Mouse (Mus musculus): ENCODE measurements around the gene Nudt1. TPM values are rescaled to one million over a fixed set of nuclear protein-coding genes. Genes with fewer than 3 reads are reported as not detected.
A peak's percentile ranks its signal among the peaks of the same experiment; 100 is the strongest.

Nudt1 gene
- polyA plus RNA-seq, 1 experiment: 20.4 TPM

DNA sequence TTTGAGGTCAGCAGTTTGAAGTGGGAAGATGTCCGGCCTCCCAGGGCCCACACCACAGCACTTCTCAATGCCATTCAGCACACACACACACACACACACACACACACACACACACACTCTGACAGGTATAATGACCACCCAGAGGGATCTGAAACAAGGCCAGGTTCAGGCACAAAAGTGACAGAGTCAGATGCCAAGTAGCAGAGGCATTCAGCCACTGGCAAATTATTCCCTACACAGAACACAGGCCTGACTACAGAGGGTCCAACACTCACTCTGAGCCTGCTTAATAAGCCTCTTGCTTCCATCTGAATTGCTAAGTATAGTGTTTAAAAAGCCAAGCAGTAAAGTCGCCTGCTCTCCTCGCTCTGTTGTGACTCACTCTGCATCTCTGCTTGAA, 33.2 kb upstream of the Nudt1 start:
- Histone ChIP-seq H3K36me3 (ENCODE audit: control insufficient read depth, insufficient read depth, low read length) (no peaks in the 10 kb centered on the region), H3K4me1 (ENCODE audit: control insufficient read depth, insufficient read depth, low read length) (no peaks in the 10 kb centered on the region), H3K27me3 (replicated peaks; ENCODE audit: control insufficient read depth, insufficient read depth, low read length) (no peaks in the 10 kb centered on the region), H3K27ac (ENCODE audit: insufficient read depth, low read depth, low read length) (no peak overlapping the region), H3K4me3 (ENCODE audit: insufficient read depth, low read depth, low read length) (no peak overlapping the region)
- no peak for DNase-seq
- no peak for TF ChIP-seq POLR2A (IDR thresholded peaks at IDR 0.05; ENCODE audit: low read depth, low read length)
- no peak for TF ChIP-seq CTCF (conservative IDR thresholded peaks at IDR 0.05; ENCODE audit: insufficient read depth, insufficient read length, low read depth, low read length)
- 94% methylated on average over 3 of the region's 3 CpGs for WGBS

DNA sequence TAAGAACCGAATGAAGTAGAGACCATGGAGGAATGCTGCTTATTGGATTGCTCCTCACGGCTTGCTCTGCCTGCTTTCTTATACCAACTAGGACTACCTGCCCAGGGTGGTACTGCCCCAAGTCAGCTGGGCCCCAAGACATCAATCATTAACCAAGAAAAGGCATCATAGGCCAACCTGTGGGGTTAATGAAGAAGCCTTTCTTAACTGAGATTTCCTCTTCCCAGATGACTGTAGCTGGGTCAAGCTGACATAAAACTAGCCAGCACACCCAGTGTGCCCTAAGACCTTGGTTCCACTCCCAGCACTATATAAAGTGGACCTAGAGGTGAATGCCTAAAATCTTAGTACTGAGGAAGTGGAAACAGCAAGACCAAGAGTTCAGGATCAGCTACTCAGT, 32.3 kb upstream of the Nudt1 start:
- Histone ChIP-seq H3K36me3 (ENCODE audit: control insufficient read depth, insufficient read depth, low read length) (no peaks in the 10 kb centered on the region), H3K4me1 (ENCODE audit: control insufficient read depth, insufficient read depth, low read length) (no peaks in the 10 kb centered on the region), H3K27ac (ENCODE audit: insufficient read depth, low read depth, low read length) (no peak overlapping the region), H3K4me3 (ENCODE audit: insufficient read depth, low read depth, low read length) (no peak overlapping the region), H3K27me3 (replicated peaks; ENCODE audit: control insufficient read depth, insufficient read depth, low read length) (no peaks in the 10 kb centered on the region)
- TF ChIP-seq POLR2A (IDR thresholded peaks at IDR 0.05; ENCODE audit: low read depth, low read length) (no peak), CTCF (conservative IDR thresholded peaks at IDR 0.05; ENCODE audit: insufficient read depth, insufficient read length, low read depth, low read length) (no peak)
- 93% methylated on average over 2 of the region's 2 CpGs for WGBS
- DNase-seq: peak; percentile 78

DNA sequence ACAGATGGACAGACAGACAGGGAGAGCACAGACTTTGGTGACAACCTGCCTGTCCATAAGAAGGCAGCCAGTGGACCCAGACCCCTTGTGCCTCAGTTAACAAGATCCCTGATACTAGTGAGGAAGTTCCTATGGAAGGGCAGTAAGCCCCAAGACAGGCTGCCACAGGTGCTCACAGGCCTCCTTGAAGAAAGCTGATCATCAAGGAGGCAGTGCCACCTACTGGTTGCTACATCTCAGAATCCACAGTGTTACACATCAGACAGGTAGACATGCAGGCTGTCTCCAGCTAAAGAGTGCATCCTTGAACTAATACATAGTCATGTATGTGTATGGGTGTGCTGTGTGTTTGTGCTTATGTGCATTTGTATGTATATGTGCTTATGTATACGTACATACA, 29.3 kb upstream of the Nudt1 start:
- Histone ChIP-seq H3K27ac (ENCODE audit: insufficient read depth, low read depth, low read length) (no peak overlapping the region), H3K4me3 (ENCODE audit: insufficient read depth, low read depth, low read length) (no peak overlapping the region), H3K27me3 (replicated peaks; ENCODE audit: control insufficient read depth, insufficient read depth, low read length) (no peaks in the 10 kb centered on the region), H3K4me1 (ENCODE audit: control insufficient read depth, insufficient read depth, low read length) (no peaks in the 10 kb centered on the region), H3K36me3 (ENCODE audit: control insufficient read depth, insufficient read depth, low read length) (no peaks in the 10 kb centered on the region)
- WGBS: 86% methylated on average over 1 of the region's 1 CpGs
- DNase-seq: peak; percentile 74
- no peak for TF ChIP-seq POLR2A (IDR thresholded peaks at IDR 0.05; ENCODE audit: low read depth, low read length)
- peak; percentile 88 for TF ChIP-seq CTCF (conservative IDR thresholded peaks at IDR 0.05; ENCODE audit: insufficient read depth, insufficient read length, low read depth, low read length)

DNA sequence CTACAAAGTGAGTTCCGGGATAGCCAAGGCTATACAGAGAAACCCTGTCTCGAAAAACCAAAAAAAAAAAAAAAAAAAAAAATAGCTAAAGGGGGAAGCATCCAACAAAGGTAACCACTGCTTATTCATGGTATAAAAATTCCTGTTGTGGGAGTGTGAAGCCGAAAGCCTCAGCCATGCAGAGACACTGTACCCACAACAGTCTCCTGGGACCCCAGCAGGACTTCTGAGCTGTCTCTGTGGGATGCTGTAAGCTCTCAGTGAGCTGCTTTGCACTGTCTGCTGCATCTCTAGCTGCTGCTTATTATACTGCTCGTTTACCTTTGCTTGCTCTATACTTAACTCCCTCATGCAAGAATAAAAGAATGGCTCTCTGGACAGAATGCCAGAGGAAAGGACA, 23.2 kb upstream of the Nudt1 start:
- TF ChIP-seq POLR2A (IDR thresholded peaks at IDR 0.05; ENCODE audit: low read depth, low read length): no peak
- no peak for TF ChIP-seq CTCF (conservative IDR thresholded peaks at IDR 0.05; ENCODE audit: insufficient read depth, insufficient read length, low read depth, low read length)
- H3K27ac ChIP-seq (ENCODE audit: insufficient read depth, low read depth, low read length): no peak overlapping the region
- 89% methylated on average over 4 of the region's 4 CpGs for WGBS
- H3K27me3 ChIP-seq (replicated peaks; ENCODE audit: control insufficient read depth, insufficient read depth, low read length): no peaks in the 10 kb centered on the region
- DNase-seq: no peak
- H3K36me3 ChIP-seq (ENCODE audit: control insufficient read depth, insufficient read depth, low read length): 0 out of 2 replicates have a peak, but pooled peaks cover 2% of the 10 kb centered on the region
- H3K4me1 ChIP-seq (ENCODE audit: control insufficient read depth, insufficient read depth, low read length): no peaks in the 10 kb centered on the region
- H3K4me3 ChIP-seq (ENCODE audit: insufficient read depth, low read depth, low read length): no peak overlapping the region

DNA sequence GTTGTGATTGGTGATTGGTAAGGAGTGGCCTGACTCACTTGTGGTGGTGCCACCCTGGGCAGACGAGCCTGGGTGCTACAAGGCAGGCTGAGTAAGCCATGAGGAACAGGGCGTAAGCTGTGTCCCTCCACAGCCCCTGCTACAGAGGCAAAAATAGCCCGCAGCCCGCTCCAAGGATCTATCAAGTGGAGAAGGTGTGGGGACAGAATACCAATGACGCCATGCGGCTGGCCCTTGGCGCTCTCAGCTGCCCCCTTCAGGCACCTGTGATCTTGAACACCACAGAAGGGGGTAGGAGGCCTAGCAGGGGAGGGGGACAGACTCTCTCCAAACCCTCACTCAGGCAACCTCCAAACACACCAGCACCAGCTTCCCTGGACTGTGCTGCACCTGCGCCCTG, 15.4 kb upstream of the Nudt1 start:
- Histone ChIP-seq H3K27me3 (replicated peaks; ENCODE audit: control insufficient read depth, insufficient read depth, low read length) (no peaks in the 10 kb centered on the region), H3K4me3 (ENCODE audit: insufficient read depth, low read depth, low read length) (no peak overlapping the region), H3K27ac (ENCODE audit: insufficient read depth, low read depth, low read length) (no peak overlapping the region), H3K36me3 (ENCODE audit: control insufficient read depth, insufficient read depth, low read length) (0 out of 2 replicates have a peak, but pooled peaks cover 2% of the 10 kb centered on the region), H3K4me1 (ENCODE audit: control insufficient read depth, insufficient read depth, low read length) (no peaks in the 10 kb centered on the region)
- no peak for DNase-seq
- whole genome bisulfite sequencing: 88% methylated on average over 8 of the region's 8 CpGs
- TF ChIP-seq POLR2A (IDR thresholded peaks at IDR 0.05; ENCODE audit: low read depth, low read length): no peak
- TF ChIP-seq CTCF (conservative IDR thresholded peaks at IDR 0.05; ENCODE audit: insufficient read depth, insufficient read length, low read depth, low read length): no peak

DNA sequence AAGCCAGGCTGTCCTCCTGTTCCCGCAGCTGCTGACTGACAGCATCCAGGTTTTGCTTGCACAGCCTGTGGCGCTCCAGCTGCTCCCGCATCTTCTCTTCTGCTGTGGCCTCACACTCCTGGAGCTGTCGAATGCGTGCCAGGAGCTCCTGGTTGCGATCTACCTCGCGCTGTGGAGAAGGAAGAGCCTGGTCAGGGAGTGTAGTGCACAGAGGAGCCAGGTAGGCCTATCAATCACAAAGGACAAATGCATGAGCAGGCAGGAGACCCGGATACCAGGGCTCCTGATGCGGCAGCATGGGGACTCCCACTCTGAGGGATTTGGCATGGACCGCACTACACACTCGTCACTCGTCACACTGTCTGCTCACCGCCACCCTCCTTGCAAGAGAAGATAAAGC, 13.9 kb upstream of the Nudt1 start:
- Histone ChIP-seq H3K4me3 (ENCODE audit: insufficient read depth, low read depth, low read length) (no peak overlapping the region), H3K27ac (ENCODE audit: insufficient read depth, low read depth, low read length) (no peak overlapping the region), H3K4me1 (ENCODE audit: control insufficient read depth, insufficient read depth, low read length) (no peaks in the 10 kb centered on the region), H3K36me3 (ENCODE audit: control insufficient read depth, insufficient read depth, low read length) (no peaks in the 10 kb centered on the region), H3K27me3 (replicated peaks; ENCODE audit: control insufficient read depth, insufficient read depth, low read length) (no peaks in the 10 kb centered on the region)
- DNase-seq: no peak
- WGBS: 92% methylated on average over 14 of the region's 14 CpGs
- no peak for TF ChIP-seq POLR2A (IDR thresholded peaks at IDR 0.05; ENCODE audit: low read depth, low read length)
- TF ChIP-seq CTCF (conservative IDR thresholded peaks at IDR 0.05; ENCODE audit: insufficient read depth, insufficient read length, low read depth, low read length): no peak

DNA sequence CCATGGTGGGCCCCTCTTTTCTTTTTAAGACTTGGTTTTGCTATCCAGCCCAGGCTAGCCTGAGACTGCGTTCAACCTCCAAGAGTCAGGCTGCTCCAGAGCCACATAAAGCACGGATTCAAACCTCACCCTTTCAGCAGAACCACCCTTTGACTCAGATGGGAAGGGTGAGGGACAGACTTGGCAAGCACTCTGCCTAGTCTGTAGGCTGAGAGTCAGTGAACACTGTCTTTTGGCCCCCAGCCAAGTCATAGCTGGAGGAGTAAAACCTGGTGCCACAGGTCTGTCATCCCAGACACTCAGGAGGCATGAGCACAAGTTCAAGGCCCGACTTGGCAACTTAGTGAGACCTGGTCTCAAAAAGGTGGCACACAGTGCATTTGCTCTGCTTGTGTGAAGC, 4.7 kb upstream of the Nudt1 start:
- H3K36me3 ChIP-seq (ENCODE audit: control insufficient read depth, insufficient read depth, low read length): no peaks in the 10 kb centered on the region
- TF ChIP-seq CTCF (conservative IDR thresholded peaks at IDR 0.05; ENCODE audit: insufficient read depth, insufficient read length, low read depth, low read length) (no peak), POLR2A (IDR thresholded peaks at IDR 0.05; ENCODE audit: low read depth, low read length) (no peak)
- H3K27me3 ChIP-seq (replicated peaks; ENCODE audit: control insufficient read depth, insufficient read depth, low read length): no peaks in the 10 kb centered on the region
- H3K4me1 ChIP-seq (ENCODE audit: control insufficient read depth, insufficient read depth, low read length): no peaks in the 10 kb centered on the region; the same call in 1 of the 2 replicates
- H3K27ac ChIP-seq (ENCODE audit: insufficient read depth, low read depth, low read length): no peak overlapping the region
- H3K4me3 ChIP-seq (ENCODE audit: insufficient read depth, low read depth, low read length): no peak overlapping the region
- 65% methylated on average over 3 of the region's 3 CpGs for WGBS
- peak; percentile 12 for DNase-seq
